Mouse (Mus musculus) testis, adult 2 months (tissue): ENCODE measurements at regions not wholly inside any gene's neighbourhood (a gene's known extent, or its start where the extent isn't known, plus 50 kb on each side); places are given as distances from the start of the nearest gene placed in this dataset.

Source experiments
- H3K27ac ChIP-seq: fragments of 200-500 bp; 2 replicates; pipeline ENCODE4 v1.5.1; 2012; ENCODE audit warnings: low read depth, low read length; ENCODE audit not compliant: control insufficient read depth, insufficient read depth
- H3K27me3 ChIP-seq: fragments of 200-500 bp; 2 replicates; pipeline ENCODE4 v1.6.1; 2012; ENCODE audit warnings: mild to moderate bottlenecking, low read length, moderate library complexity; ENCODE audit not compliant: control insufficient read depth, insufficient read depth
- H3K36me3 ChIP-seq: fragments of 200-500 bp; 2 replicates; pipeline ENCODE4 v1.6.1; 2012; ENCODE audit warnings: mild to moderate bottlenecking, low read length; ENCODE audit not compliant: control insufficient read depth, insufficient read depth
- H3K4me1 ChIP-seq: fragments of 200-500 bp; 2 replicates; pipeline ENCODE4 v1.6.1; 2012; ENCODE audit warnings: low read length; ENCODE audit not compliant: control insufficient read depth, insufficient read depth
- H3K4me3 ChIP-seq: fragments of 200-500 bp; 2 replicates; pipeline ENCODE4 v1.5.1; 2012; ENCODE audit warnings: low read depth, mild to moderate bottlenecking, low read length, moderate library complexity, mixed read lengths; ENCODE audit not compliant: control insufficient read depth
- CTCF ChIP-seq: fragments of 200-500 bp; IDR thresholded peaks from 2 replicates; pipeline ENCODE4 v1.5.1; 2012; ENCODE audit warnings: low read depth, mild to moderate bottlenecking, inconsistent platforms, low read length, moderate library complexity; ENCODE audit not compliant: control insufficient read depth, insufficient read depth, insufficient replicate concordance
- POLR2A ChIP-seq: fragments of 200-500 bp; IDR thresholded peaks from 2 replicates; pipeline ENCODE4 v1.6.1; 2012; ENCODE audit warnings: low read depth, mild to moderate bottlenecking, inconsistent platforms, low read length, moderate library complexity; ENCODE audit not compliant: control insufficient read depth

DNA sequence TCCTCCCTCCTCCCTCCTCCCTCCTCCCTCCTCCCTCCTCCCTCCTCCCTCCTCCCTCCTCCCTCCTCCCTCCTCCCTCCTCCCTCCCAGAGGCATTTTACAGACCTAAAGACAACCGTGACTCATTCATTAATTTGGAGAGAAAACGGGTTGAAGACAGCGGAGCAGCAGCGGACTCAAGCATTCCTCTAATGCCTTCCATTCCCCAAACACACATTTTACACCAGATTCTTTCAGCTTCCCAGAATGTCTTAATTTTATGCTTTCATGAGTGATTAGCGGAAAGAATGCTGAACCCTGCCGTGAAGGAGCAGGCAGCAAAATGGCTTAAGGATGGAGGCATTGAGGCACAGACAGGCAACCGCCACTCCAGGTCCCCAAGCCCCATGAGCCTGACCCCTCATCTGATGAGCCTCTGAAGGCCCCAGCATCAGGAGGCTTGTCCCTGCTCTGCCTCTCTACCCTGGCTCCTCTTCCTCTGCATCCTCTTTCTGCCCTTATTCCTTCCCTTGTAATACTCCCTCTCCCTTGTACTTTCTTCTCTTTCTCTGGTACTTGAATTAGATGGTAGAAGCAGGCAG lies 192.5 kb downstream of the Cdc5l start:
- no peaks in the 10 kb centered on the region for H3K27me3 ChIP-seq
- H3K4me3 ChIP-seq = no peak overlapping the region
- H3K36me3 ChIP-seq = no peaks in the 10 kb centered on the region
- no peak overlapping the region for H3K27ac ChIP-seq
- H3K4me1 ChIP-seq = no peaks in the 10 kb centered on the region
- TF ChIP-seq POLR2A (no peak), CTCF (no peak)

DNA sequence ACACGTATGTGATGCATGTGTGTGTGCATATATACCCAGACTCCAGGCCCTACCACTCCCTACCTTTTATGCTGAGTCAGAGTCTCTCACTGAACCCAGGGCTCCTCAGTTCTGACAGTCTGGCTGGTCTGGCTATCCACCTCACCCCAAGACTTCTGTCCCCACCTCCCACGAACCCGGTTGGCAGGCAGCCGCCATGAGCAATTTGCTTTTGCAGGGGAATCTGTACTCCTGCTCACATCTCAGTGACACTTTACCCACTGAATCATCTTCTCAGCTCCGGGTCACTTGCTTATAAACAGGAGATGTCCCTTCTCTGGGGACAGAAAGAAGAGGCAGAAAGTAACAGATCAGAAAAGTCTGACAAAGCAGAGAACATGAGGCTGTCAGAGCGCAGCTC lies 193.0 kb downstream of the Cdc5l start:
- H3K4me1 ChIP-seq = no peaks in the 10 kb centered on the region
- no peak overlapping the region for H3K4me3 ChIP-seq
- H3K27me3 ChIP-seq = no peaks in the 10 kb centered on the region
- TF ChIP-seq CTCF = no peak
- TF ChIP-seq POLR2A = no peak
- H3K27ac ChIP-seq = no peak overlapping the region
- no peaks in the 10 kb centered on the region for H3K36me3 ChIP-seq

DNA sequence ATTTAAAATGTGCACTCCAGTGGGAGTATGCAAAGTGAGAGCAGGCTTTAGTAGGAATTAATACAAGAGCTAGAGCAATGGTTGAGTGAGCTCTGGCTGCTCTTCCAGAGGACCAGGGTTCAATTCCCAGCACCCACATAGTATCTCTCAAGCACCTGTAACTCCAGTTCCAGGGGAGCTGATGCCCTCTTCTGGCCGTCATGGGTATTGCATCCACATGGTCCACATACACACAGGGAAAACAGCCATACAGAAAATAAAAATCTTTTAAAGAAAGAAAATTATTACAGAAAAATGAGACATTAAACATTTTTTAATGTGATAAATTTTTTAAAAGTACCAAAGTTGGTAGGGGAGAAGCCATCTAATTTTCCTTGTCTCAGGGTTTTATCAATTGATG lies 196.3 kb downstream of the Cdc5l start:
- H3K27ac ChIP-seq = no peak overlapping the region
- no peaks in the 10 kb centered on the region for H3K4me1 ChIP-seq
- peak; percentile 45; the same call in 1 of the 2 replicates for TF ChIP-seq CTCF
- TF ChIP-seq POLR2A = no peak
- H3K36me3 ChIP-seq = no peaks in the 10 kb centered on the region
- H3K27me3 ChIP-seq = no peaks in the 10 kb centered on the region
- no peak overlapping the region for H3K4me3 ChIP-seq

DNA sequence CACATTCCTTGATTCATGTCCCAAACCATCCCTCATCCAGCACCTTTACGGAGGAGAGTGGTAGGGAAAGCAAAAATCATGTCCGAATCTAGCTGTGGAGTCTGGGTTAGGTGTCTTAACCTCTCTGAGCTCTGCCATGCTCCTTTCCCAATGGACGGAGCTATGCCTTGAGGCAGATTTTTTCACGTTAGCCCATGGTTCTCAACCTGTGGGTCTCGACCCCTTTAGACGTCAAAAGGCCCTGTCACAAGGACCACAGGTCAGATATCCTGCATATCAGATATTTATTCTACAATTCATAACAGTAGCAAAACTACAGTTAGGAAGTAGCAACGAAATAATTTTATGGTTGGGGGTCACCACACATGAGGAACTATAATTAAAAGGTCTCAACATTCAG lies 198.1 kb downstream of the Cdc5l start:
- TF ChIP-seq POLR2A (no peak), CTCF (no peak)
- Histone ChIP-seq H3K4me1 (no peaks in the 10 kb centered on the region), H3K27me3 (no peaks in the 10 kb centered on the region), H3K36me3 (no peaks in the 10 kb centered on the region), H3K4me3 (no peak overlapping the region), H3K27ac (no peak overlapping the region)

DNA sequence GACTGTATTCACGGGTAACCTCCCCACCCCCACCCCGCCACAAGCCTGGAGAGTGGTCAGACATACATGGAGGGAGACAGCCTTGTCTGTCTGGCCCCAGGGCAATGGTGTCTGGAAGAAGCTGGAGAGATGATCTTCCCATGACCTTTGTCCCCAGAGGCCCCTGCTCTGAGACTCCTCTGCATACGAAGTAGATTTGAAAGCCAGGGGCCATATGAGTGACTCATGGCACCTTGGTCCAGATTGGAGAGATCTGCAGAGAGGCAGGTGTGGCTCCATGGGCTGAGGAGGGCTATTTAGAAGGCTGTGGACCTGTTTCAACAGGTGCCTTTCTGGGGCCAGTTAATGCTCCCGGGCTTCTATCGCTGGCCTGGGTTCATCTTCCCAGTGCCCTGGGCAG lies 200.7 kb downstream of the Cdc5l start:
- no peaks in the 10 kb centered on the region for H3K4me1 ChIP-seq
- no peak overlapping the region for H3K4me3 ChIP-seq
- no peaks in the 10 kb centered on the region for H3K27me3 ChIP-seq
- no peaks in the 10 kb centered on the region for H3K36me3 ChIP-seq
- TF ChIP-seq POLR2A = no peak
- TF ChIP-seq CTCF = no peak
- no peak overlapping the region for H3K27ac ChIP-seq

DNA sequence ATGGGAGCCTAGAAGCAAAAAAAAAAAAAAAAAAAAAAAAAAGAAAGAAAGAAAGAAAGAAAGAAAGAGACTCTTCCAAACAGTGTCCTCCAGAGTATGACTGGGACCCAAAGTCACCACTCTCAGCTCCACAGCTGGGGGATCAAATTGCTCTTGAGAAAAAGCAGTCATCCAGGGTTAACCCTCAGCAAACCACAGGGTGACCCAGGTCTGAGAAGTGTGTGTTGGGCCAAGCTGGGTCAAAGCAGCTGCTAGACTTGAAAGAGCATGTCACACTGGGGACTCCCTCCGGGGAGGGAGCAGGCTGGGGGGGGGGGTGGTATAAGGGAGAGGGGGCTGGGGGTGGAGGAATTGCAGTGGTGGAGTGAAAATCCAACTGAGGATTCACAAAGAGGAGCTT lies 206.3 kb downstream of the Cdc5l start:
- Histone ChIP-seq H3K36me3 (no peaks in the 10 kb centered on the region), H3K4me1 (no peaks in the 10 kb centered on the region), H3K27ac (no peak overlapping the region), H3K27me3 (no peaks in the 10 kb centered on the region), H3K4me3 (no peak overlapping the region)
- TF ChIP-seq POLR2A = no peak
- no peak for TF ChIP-seq CTCF

DNA sequence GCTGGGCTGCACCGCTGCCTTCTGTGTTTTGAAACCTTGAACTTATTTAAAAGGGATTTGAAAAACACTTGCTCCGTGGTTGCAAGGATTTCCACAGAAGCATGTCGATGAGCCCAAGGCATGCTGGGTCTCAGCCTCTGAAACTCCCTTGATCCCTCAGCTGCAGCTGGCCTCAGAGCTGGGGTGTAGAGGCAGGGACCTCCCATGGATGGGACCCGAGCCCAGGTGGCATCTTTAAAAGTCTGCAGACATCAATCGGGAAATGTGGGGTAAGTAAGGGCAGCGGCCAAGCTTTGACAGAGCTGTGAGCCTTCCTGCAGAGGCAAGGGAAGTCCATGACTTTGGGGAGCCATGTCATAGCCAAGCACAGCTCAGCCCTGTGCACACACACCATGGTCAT lies 207.1 kb downstream of the Cdc5l start:
- no peaks in the 10 kb centered on the region for H3K36me3 ChIP-seq
- no peak overlapping the region for H3K27ac ChIP-seq
- H3K4me1 ChIP-seq = no peaks in the 10 kb centered on the region
- no peak overlapping the region for H3K4me3 ChIP-seq
- no peak for TF ChIP-seq POLR2A
- no peak for TF ChIP-seq CTCF
- no peaks in the 10 kb centered on the region for H3K27me3 ChIP-seq

DNA sequence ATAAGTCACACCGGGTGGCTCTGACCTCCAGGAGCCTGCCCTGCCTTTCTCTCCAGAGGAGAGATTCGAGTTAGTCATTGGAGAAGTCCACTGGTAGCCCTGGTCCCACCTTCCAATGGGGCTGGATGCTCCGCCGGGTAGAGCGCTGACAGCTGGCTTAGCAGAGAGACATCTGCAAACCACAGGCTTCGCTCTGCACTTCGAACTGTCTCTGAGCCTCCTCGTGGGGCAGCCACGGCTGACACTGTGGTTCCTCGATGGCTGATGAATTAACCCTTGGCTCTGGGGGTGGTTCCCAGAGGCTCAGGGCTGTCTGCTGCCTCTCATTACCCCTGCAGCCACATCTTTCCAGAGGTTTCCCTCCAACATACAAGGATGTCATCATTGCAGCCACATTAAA lies 211.9 kb downstream of the Cdc5l start:
- TF ChIP-seq CTCF = no peak
- TF ChIP-seq POLR2A = no peak

More for the DNA sequence above, 211.9 kb downstream of the Cdc5l start:
- Histone ChIP-seq H3K27ac (no peak overlapping the region), H3K27me3 (no peaks in the 10 kb centered on the region), H3K4me1 (no peaks in the 10 kb centered on the region), H3K4me3 (no peak overlapping the region), H3K36me3 (no peaks in the 10 kb centered on the region)
